Mouse (Mus musculus) lung, adult 2 months (tissue): ENCODE results near the gene Slc26a11. TPM values are rescaled to one million over a fixed set of nuclear protein-coding genes. Genes with fewer than 3 reads are reported as not detected.

Experiments used
- DNase-seq: peaks from one replicate; pipeline ENCODE4 v3.0.0; 2022
- H3K4me1 ChIP-seq: fragments of 200-500 bp; 2 replicates; pipeline ENCODE4 v1.6.1; 2011; ENCODE audit warnings: low read length; ENCODE audit not compliant: control insufficient read depth, insufficient read depth
- H3K4me3 ChIP-seq: fragments of 200-500 bp; replicated peaks from 2 replicates; pipeline ENCODE3; 2011; ENCODE audit warnings: low read depth, mild to moderate bottlenecking, control low read depth, low read length; ENCODE audit errors: extremely low read depth
- CTCF ChIP-seq: fragments of 200-500 bp; IDR thresholded peaks from 2 replicates; pipeline ENCODE4 v1.5.1; 2011; ENCODE audit warnings: mild to moderate bottlenecking, low read length, control low read depth; ENCODE audit not compliant: insufficient read depth
- POLR2A ChIP-seq: fragments of 200-500 bp; IDR thresholded peaks from 2 replicates; pipeline ENCODE4 v1.6.1; 2011; ENCODE audit warnings: low read depth, mild to moderate bottlenecking, control low read depth, low read length, borderline replicate concordance; ENCODE audit errors: extremely low read depth
- whole genome bisulfite sequencing: fragments of 180-500 bp; shearing (Covaris S2); methylation state at CpG from one replicate; pipeline ENCODE4 v1.1.7; 2018; 5-methylcytosine and 5-hydroxymethylcytosine counted together
- polyA plus RNA-seq: library from polyadenylated mRNA; depleted of rRNA; stranded (reverse); fragments of >200 nt; gene quantifications from 2 replicates; pipeline ENCODE4 v1.2.3, GENCODE M21; 2012; rRNA removed

Slc26a11 gene
- 25.7 and 28.0 TPM in 2 replicates for polyA plus RNA-seq

- H3K4me3 ChIP-seq: peak within 1 kb of the TSS; percentile 92
- TF ChIP-seq POLR2A (no peak; the same call in 1 of the 2 replicates), CTCF (no peak)
- peaks cover 11% of the 10 kb centered on the region for H3K4me1 ChIP-seq
- DNase-seq: peak; percentile 94
- 3% methylated on average over 40 of the region's 40 CpGs for WGBS
Observed at GRCm38 (mm10) chr11:119355443-119356385, at the start of gene Slc26a11, which contains the start of gene Sgsh. Slc26a11 (plus strand) TSS chr11:119355557. Sgsh (minus strand) TSS chr11:119355536.

- TF ChIP-seq CTCF: no peak
- no peak for TF ChIP-seq POLR2A
- Histone ChIP-seq H3K4me1 (no peaks in the 10 kb centered on the region), H3K4me3 (no peak overlapping the region)
- DNase-seq: no peak
- 43% methylated on average over 13 of the region's 13 CpGs for WGBS
Observed at GRCm38 (mm10) chr11:119306762-119307657, 48.3 kb upstream of the Slc26a11 start.

GRCm38 (mm10) chr11:119307658-119307867 is 47.8 kb upstream of the Slc26a11 start, which contains the start of gene Card14:
Card14 (plus strand) TSS chr11:119307768.
- TF ChIP-seq POLR2A: no peak
- no peak for TF ChIP-seq CTCF
- H3K4me1 ChIP-seq: no peaks in the 10 kb centered on the region
- 42% methylated on average over 1 of the region's 1 CpGs for WGBS
- DNase-seq: no peak
- H3K4me3 ChIP-seq: no peak within 1 kb of the TSS

GRCm38 (mm10) chr11:119307916-119308315 is 47.4 kb upstream of the Slc26a11 start:
- 25% methylated on average over 11 of the region's 11 CpGs for WGBS
- TF ChIP-seq POLR2A: no peak
- no peak for TF ChIP-seq CTCF
- Histone ChIP-seq H3K4me1 (no peaks in the 10 kb centered on the region), H3K4me3 (no peak overlapping the region)
- DNase-seq: no peak

- DNase-seq: no peak
- no peak overlapping the region for H3K4me3 ChIP-seq
- no peaks in the 10 kb centered on the region for H3K4me1 ChIP-seq
- TF ChIP-seq POLR2A (no peak), CTCF (no peak)
- 14% methylated on average over 10 of the region's 10 CpGs for WGBS
Observed at GRCm38 (mm10) chr11:119310621-119311020, 44.7 kb upstream of the Slc26a11 start.

GRCm38 (mm10) chr11:119314252-119314936 is 41.0 kb upstream of the Slc26a11 start:
- WGBS: 66% methylated on average over 17 of the region's 17 CpGs
- no peak for TF ChIP-seq CTCF
- no peak for TF ChIP-seq POLR2A
- Histone ChIP-seq H3K4me3 (no peak overlapping the region), H3K4me1 (no peaks in the 10 kb centered on the region)
- no peak for DNase-seq

- Histone ChIP-seq H3K4me3 (no peak overlapping the region), H3K4me1 (no peaks in the 10 kb centered on the region)
- no peak for DNase-seq
- WGBS: 81% methylated on average over 4 of the region's 4 CpGs
- TF ChIP-seq CTCF (no peak), POLR2A (no peak)
Observed at GRCm38 (mm10) chr11:119316720-119317119, 38.6 kb upstream of the Slc26a11 start.

GRCm38 (mm10) chr11:119322521-119322920 is 32.8 kb upstream of the Slc26a11 start:
- DNase-seq: no peak
- no peak for TF ChIP-seq CTCF
- TF ChIP-seq POLR2A: no peak
- WGBS: 60% methylated on average over 13 of the region's 13 CpGs
- Histone ChIP-seq H3K4me3 (no peak overlapping the region), H3K4me1 (no peaks in the 10 kb centered on the region)

GRCm38 (mm10) chr11:119325068-119325467 is 30.3 kb upstream of the Slc26a11 start:
- 82% methylated on average over 1 of the region's 1 CpGs for WGBS
- no peak for TF ChIP-seq CTCF
- no peak for DNase-seq
- H3K4me1 ChIP-seq: no peaks in the 10 kb centered on the region
- H3K4me3 ChIP-seq: no peak overlapping the region
